Mouse (Mus musculus) liver, embryonic 18 days (tissue): ENCODE results near the gene Zfp595. TPM values are rescaled to one million over a fixed set of nuclear protein-coding genes. Genes with fewer than 3 reads are reported as not detected.

Source experiments
- polyA plus RNA-seq: library from polyadenylated mRNA; depleted of rRNA; stranded (reverse); fragments of >200 nt; gene quantifications from 2 replicates; pipeline ENCODE4 v1.2.3, GENCODE M21; 2012; rRNA removed

Zfp595 gene
- polyA plus RNA-seq, result 1.3 and 1.4 TPM in 2 replicates

GRCm38 (mm10) chr13:67332019-67332724, at the start of gene Zfp595:
TSS of gene Zfp595 (minus strand) at chr13:67332570.

GRCm38 (mm10) chr13:67375050-67375911, 42.9 kb upstream of the Zfp595 start, which contains the start of the genes Gm28041 and Zfp456:
TSS of gene Gm28041 (minus strand) at chr13:67375733.
TSS of gene Zfp456 (minus strand) at chr13:67375810.

GRCm38 (mm10) chr13:67360131-67360744, 27.9 kb upstream of the Zfp595 start, which contains the start of the genes Gm28044 and Zfp953:
TSS of gene Gm28044 (minus strand) at chr13:67360536.
TSS of gene Zfp953 (minus strand) at chr13:67360605.

GRCm38 (mm10) chr13:67305822-67306672, 26.3 kb downstream of the Zfp595 start, which contains the start of gene Zfp457:
TSS of gene Zfp457 (minus strand) at chr13:67306485.

GRCm38 (mm10) chr13:67278314-67278713, 54.1 kb downstream of the Zfp595 start, which contains the start of gene Zfp458:
TSS of gene Zfp458 (minus strand) at chr13:67278466.

Other genes with a start within 250 kb of the Zfp595 start
- gene Zfp708, start 234.6 kb downstream of the Zfp595 start, polyA plus RNA-seq, result 0.66 and 0.71 TPM in 2 replicates
- 3.2 and 3.5 TPM in 2 replicates for gene Gm28557, start 224.0 kb downstream of the Zfp595 start, polyA plus RNA-seq
- 0.26 and 0.28 TPM in 2 replicates for gene Rslcan18, start 216.3 kb downstream of the Zfp595 start, polyA plus RNA-seq
- 0.35 and 0.36 TPM in 2 replicates for gene Zfp759, start 210.9 kb downstream of the Zfp595 start, polyA plus RNA-seq
- 1.4 and 1.8 TPM in 2 replicates for gene Rsl1, start 159.4 kb downstream of the Zfp595 start, polyA plus RNA-seq
- gene Zfp455, start 138.1 kb downstream of the Zfp595 start, polyA plus RNA-seq, result 0.34 and 0.38 TPM in 2 replicates
- 0.54 and 0.60 TPM in 2 replicates for gene Zfp458, start 54.1 kb downstream of the Zfp595 start, polyA plus RNA-seq
- gene Zfp457, start 26.1 kb downstream of the Zfp595 start, polyA plus RNA-seq, result 0.55 and 0.75 TPM in 2 replicates
- gene Gm28044, start 28.0 kb upstream of the Zfp595 start, polyA plus RNA-seq, result not detected in 2 replicates
- 0.58 and 0.60 TPM in 2 replicates for gene Zfp953, start 28.0 kb upstream of the Zfp595 start, polyA plus RNA-seq
- 0.16 and 0.17 TPM in 2 replicates for gene Gm28041, start 43.2 kb upstream of the Zfp595 start, polyA plus RNA-seq
- gene Zfp456, start 43.2 kb upstream of the Zfp595 start, polyA plus RNA-seq, result 0.26 and 0.30 TPM in 2 replicates
- 2.3 and 2.5 TPM in 2 replicates for gene Zfp429, start 67.2 kb upstream of the Zfp595 start, polyA plus RNA-seq
- gene Zfp459, start 88.8 kb upstream of the Zfp595 start, polyA plus RNA-seq, result 0.05 and 0.18 TPM in 2 replicates
- gene Zfp874a, start 119.1 kb upstream of the Zfp595 start, polyA plus RNA-seq, result 3.2 and 3.7 TPM in 2 replicates
- gene Zfp874b, start 151.7 kb upstream of the Zfp595 start, polyA plus RNA-seq, result 2.4 and 2.6 TPM in 2 replicates
- 1.2 and 1.3 TPM in 2 replicates for gene Zfp58, start 168.0 kb upstream of the Zfp595 start, polyA plus RNA-seq
- gene Gm26965, start 193.6 kb upstream of the Zfp595 start, polyA plus RNA-seq, result not detected in 2 replicates
- gene Zfp87, start 193.6 kb upstream of the Zfp595 start, polyA plus RNA-seq, result 7.7 and 8.6 TPM in 2 replicates
- 1.7 and 1.9 TPM in 2 replicates for gene Zfp748, start 221.3 kb upstream of the Zfp595 start, polyA plus RNA-seq